Mouse (Mus musculus): Measurements from ENCODE around the gene Rpl36a-ps1. TPM values are rescaled to one million over a fixed set of nuclear protein-coding genes. Genes with fewer than 3 reads are reported as not detected.

Rpl36a-ps1 gene
- polyA plus RNA-seq, 1 experiment from 2014 or later = not detected

DNA sequence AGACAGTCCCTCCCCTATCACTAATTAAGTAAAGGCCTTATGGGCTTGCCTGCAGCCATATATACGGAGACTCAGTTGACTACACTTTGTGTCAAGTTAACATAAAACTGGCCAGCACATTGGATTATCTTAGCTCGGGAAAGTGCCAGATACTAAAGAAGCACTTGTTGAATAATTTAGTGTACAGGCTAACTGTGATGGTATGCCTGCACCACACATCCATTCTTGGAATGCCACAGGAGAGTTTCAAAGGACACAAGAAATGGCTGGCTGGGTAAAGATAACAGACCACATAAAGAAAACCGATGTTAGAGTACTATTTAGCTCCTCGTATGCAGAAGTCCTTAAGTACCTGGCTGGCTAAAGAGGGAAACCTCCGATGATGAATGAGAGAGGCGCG is 24.6 kb upstream of the Rpl36a-ps1 start:
- Histone ChIP-seq H3K9me3 (no peaks in the 10 kb centered on the region), H3K4me1 (0 out of 2 replicates have a peak, but pooled peaks cover 4% of the 10 kb centered on the region), H3K36me3 (no peaks in the 10 kb centered on the region), H3K27ac (replicated peaks) (no peak overlapping the region), H3K9ac (replicated peaks) (no peak overlapping the region), H3K4me3 (no peak overlapping the region), H3K27me3 (no peaks in the 10 kb centered on the region), H3K4me2 (replicated peaks) (no peak overlapping the region)
- ATAC-seq (ENCODE audit: low FRiP score, low read depth) = no peak
- 91% methylated on average over 7 of the region's 7 CpGs for WGBS

DNA sequence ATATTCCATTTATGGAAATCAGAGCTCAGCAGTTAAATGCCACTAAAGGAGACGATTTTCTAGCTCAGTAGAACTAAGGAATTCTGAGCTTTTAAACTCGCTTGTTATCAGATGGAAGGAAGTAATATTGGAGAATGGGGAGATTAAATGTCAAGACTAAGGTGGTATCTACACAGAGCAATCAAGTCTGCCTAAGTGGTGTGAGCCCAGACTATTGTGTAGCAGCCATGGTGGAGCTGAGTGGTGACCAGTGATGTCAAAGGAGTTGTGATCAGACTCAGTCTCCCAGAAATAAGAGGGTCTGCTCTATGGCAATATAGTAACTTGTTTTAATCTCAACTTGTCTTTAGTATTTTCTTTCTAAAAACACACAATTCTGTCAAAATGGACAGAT is 16.8 kb upstream of the Rpl36a-ps1 start:
- no peak overlapping the region for H3K9ac ChIP-seq (replicated peaks)
- H3K4me3 ChIP-seq = no peak overlapping the region
- WGBS = 71% methylated on average over 2 of the region's 2 CpGs
- no peak overlapping the region for H3K27ac ChIP-seq (replicated peaks)
- H3K9me3 ChIP-seq = no peaks in the 10 kb centered on the region
- no peak overlapping the region for H3K4me2 ChIP-seq (replicated peaks)
- H3K36me3 ChIP-seq = no peaks in the 10 kb centered on the region
- H3K4me1 ChIP-seq = no peaks in the 10 kb centered on the region
- H3K27me3 ChIP-seq = no peaks in the 10 kb centered on the region
- no peak for ATAC-seq (ENCODE audit: low FRiP score, low read depth)

DNA sequence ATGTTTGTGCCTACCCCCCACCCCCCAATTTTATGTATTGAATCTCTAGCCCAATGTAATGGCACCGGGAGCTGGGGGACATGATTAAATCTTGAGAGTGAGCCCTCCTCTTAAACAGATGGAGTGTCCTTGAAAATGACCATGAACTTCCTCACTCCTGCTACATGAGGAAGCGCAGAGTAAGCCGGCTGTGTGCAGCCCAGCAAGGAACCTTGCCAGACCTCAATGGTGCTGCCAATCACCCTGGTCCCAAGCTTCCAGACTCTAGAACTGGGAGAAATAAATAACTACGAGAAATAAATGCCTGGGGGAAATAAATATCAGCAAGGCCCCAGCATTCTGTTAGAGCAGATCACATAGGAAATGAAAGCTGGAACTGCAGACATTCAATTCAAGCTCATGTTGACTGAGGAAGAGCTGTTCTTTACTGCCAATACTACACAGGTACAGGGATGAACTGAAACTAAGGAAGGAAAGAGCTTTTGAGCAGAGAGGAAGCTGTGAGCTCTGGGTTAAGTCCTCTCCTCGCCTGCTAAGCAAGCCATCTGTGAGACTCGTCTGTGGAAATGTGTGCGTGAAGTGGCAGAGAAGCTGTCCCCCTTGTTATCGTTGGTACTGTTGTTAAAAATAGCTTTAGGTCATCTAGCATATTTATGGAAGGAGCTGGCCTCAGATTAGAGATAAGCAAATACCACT is 16.3 kb upstream of the Rpl36a-ps1 start:
- no peaks in the 10 kb centered on the region for H3K4me1 ChIP-seq
- 76% methylated on average over 8 of the region's 8 CpGs for WGBS
- H3K4me2 ChIP-seq (replicated peaks) = no peak overlapping the region
- H3K27ac ChIP-seq (replicated peaks) = no peak overlapping the region
- no peaks in the 10 kb centered on the region for H3K36me3 ChIP-seq
- H3K27me3 ChIP-seq = no peaks in the 10 kb centered on the region
- no peak for ATAC-seq (ENCODE audit: low FRiP score, low read depth)
- no peak overlapping the region for H3K9ac ChIP-seq (replicated peaks)
- H3K4me3 ChIP-seq = no peak overlapping the region
- H3K9me3 ChIP-seq = no peaks in the 10 kb centered on the region

DNA sequence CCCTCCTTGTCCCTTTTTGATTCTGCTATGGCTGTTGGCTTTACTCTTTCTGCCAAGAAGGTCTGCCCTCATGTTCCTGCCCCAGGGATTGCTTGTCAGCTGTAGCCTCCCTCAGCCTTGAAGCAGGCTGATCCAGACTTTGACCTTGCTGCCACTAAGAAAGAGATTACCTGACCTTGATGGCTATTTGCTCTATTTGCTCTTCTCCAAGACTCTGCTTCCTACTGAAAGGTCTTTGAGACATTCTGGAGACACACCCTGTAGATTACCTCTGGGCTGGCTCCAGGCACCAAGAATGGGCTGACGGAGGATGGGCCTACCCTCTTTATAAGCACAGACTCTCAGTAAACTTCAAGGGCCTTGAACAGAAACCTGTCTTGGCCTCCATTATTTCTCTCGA is 1.6 kb downstream of the Rpl36a-ps1 start:
- Histone ChIP-seq H3K4me1 (no peaks in the 10 kb centered on the region), H3K36me3 (no peaks in the 10 kb centered on the region), H3K9me3 (no peaks in the 10 kb centered on the region), H3K27ac (replicated peaks) (no peak overlapping the region), H3K4me3 (no peak overlapping the region), H3K27me3 (no peaks in the 10 kb centered on the region), H3K9ac (replicated peaks) (no peak overlapping the region), H3K4me2 (replicated peaks) (no peak overlapping the region)
- no peak for ATAC-seq (ENCODE audit: low FRiP score, low read depth)
- 82% methylated on average over 2 of the region's 2 CpGs for WGBS

DNA sequence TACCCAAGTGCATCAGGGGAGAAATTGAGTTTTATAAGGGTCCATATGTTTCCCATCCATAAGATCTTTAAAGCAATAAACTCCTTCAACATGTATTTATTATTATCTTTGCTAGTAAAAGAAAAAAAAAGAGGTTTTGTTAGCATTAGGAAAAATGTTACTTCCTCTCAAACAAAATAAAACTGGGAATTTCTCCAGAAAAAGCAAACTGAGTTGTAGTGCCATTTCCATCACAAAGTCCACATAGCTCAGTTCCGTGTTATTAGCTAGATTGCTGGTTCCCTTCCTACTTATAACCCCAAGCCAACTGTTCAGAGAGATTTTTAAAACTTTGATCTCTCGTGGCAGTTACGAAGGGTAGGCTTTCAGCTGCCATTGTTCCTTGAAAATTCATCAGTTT is 3.5 kb downstream of the Rpl36a-ps1 start:
- no peaks in the 10 kb centered on the region for H3K27me3 ChIP-seq
- no peak for ATAC-seq (ENCODE audit: low FRiP score, low read depth)
- H3K4me2 ChIP-seq (replicated peaks) = no peak overlapping the region

DNA sequence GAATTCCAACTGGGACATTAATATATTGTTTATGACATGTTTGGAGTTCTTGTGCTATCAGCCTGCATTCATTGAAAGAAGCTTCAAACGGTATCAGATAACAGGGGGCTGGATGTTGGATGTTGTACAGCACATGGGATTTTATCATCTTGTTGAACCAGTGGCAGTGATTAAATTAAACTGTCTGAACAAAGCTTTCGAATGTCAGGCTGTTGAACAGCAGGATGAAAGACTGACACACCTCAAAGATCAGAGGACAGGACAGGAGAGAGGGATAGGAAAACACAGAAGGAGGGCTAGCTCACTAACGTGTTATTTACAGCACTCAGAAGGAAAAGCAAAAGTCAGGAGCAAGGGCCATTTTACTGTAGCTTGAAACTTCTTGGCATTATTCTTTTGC is 4.3 kb downstream of the Rpl36a-ps1 start:
- ATAC-seq (ENCODE audit: low FRiP score, low read depth) = no peak
- no peak overlapping the region for H3K4me3 ChIP-seq
- no peaks in the 10 kb centered on the region for H3K9me3 ChIP-seq
- no peak overlapping the region for H3K27ac ChIP-seq (replicated peaks)
- no peaks in the 10 kb centered on the region for H3K36me3 ChIP-seq
- H3K4me2 ChIP-seq (replicated peaks) = no peak overlapping the region
- 48% methylated on average over 3 of the region's 3 CpGs for WGBS
- H3K4me1 ChIP-seq = no peaks in the 10 kb centered on the region
- no peaks in the 10 kb centered on the region for H3K27me3 ChIP-seq
- no peak overlapping the region for H3K9ac ChIP-seq (replicated peaks)

More for the DNA sequence above, 3.5 kb downstream of the Rpl36a-ps1 start:
- WGBS = 59% methylated on average over 3 of the region's 3 CpGs
- Histone ChIP-seq H3K9ac (replicated peaks) (no peak overlapping the region), H3K4me3 (no peak overlapping the region), H3K9me3 (no peaks in the 10 kb centered on the region), H3K27ac (replicated peaks) (no peak overlapping the region), H3K36me3 (no peaks in the 10 kb centered on the region), H3K4me1 (no peaks in the 10 kb centered on the region)

DNA sequence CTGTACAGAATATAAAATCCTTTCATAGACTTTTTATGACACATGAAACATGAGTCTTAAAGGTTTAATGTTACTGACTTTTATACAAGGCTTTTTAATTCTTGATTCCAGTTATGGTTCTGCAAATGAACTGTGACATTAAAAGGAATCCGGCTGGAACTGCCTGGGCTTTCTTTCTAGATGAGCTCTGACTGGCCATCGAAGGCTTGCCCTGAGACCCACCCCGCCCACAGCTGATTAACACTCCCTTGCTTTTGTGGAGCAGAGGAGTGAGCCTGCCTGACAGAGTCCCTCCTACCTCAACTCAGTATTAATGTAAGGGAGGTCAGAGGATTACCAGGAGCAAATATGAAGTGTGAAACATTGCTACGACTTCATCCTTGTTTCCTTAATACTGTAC is 22.2 kb downstream of the Rpl36a-ps1 start:
- Histone ChIP-seq H3K4me1 (peaks cover 7% of the 10 kb centered on the region; the same call in 1 of the 2 replicates), H3K9me3 (no peaks in the 10 kb centered on the region), H3K9ac (replicated peaks) (no peak overlapping the region), H3K4me2 (replicated peaks) (no peak overlapping the region), H3K4me3 (no peak overlapping the region), H3K36me3 (no peaks in the 10 kb centered on the region), H3K27me3 (no peaks in the 10 kb centered on the region), H3K27ac (replicated peaks) (no peak overlapping the region)
- 29% methylated on average over 4 of the region's 4 CpGs for WGBS
- peak; percentile 71 for ATAC-seq (ENCODE audit: low FRiP score, low read depth)

DNA sequence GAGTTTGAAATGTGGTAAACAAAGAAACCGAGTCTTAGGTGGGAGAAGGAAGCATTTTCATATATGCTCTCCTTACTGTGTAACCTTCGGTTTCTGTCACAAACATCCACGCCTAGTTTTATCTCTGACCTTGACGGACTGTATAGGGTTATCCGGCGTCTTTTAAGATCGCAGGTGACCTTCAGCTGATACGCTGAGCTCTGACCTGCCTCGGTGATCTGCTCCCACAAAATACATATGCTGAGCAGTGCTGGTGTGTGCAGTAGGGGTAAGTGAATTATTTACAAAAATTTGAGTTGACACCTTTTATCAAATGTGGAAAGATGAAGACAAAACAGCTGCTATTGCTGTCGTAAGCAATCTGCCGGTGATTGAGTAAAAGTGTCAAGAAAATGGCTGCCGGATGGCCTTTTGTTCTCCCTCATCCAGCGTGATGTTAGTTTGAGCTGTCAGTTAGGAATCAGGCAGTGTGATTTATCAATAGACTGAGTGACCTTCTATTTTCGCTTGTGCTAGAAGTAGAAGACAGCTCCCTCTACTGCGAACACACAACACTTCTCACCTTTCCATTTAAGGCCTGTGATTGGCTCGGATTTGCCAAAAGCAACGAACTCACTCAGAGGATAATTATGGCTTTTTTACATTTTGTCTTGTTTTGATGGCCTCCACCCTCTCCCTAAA is 35.0 kb downstream of the Rpl36a-ps1 start:
- Histone ChIP-seq H3K27ac (replicated peaks) (no peak overlapping the region), H3K4me1 (no peaks in the 10 kb centered on the region), H3K9ac (replicated peaks) (no peak overlapping the region), H3K36me3 (no peaks in the 10 kb centered on the region), H3K27me3 (no peaks in the 10 kb centered on the region), H3K9me3 (no peaks in the 10 kb centered on the region), H3K4me2 (replicated peaks) (no peak overlapping the region), H3K4me3 (no peak overlapping the region)
- ATAC-seq (ENCODE audit: low FRiP score, low read depth) = peak; percentile 59; the same call in 1 of the 2 replicates
- WGBS = 78% methylated on average over 17 of the region's 17 CpGs

DNA sequence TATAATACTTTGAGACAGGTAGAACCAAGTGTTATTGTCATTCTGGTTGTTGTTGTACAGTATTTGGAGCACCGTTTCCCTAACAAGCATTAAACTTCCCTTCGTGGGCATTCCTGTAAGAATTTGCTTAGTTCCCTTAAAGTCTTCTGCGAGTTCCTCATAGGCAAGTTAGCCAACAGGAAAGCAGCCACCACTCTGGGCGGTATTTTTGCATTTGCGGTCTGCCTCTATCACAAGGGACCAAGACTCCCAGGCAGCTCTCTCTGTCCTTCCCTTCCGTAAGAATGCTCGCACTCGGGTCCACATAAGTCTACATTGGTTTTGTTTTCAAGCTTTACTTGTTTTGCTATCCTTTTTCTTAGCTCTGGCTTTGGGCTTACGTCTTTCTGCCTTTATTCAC is 37.3 kb downstream of the Rpl36a-ps1 start:
- H3K27me3 ChIP-seq = no peaks in the 10 kb centered on the region
- H3K36me3 ChIP-seq = no peaks in the 10 kb centered on the region
- H3K27ac ChIP-seq (replicated peaks) = no peak overlapping the region
- H3K4me2 ChIP-seq (replicated peaks) = no peak overlapping the region
- H3K9ac ChIP-seq (replicated peaks) = no peak overlapping the region
- no peak for ATAC-seq (ENCODE audit: low FRiP score, low read depth)
- no peaks in the 10 kb centered on the region for H3K4me1 ChIP-seq
- no peak overlapping the region for H3K4me3 ChIP-seq
- 92% methylated on average over 9 of the region's 9 CpGs for WGBS
- no peaks in the 10 kb centered on the region for H3K9me3 ChIP-seq

DNA sequence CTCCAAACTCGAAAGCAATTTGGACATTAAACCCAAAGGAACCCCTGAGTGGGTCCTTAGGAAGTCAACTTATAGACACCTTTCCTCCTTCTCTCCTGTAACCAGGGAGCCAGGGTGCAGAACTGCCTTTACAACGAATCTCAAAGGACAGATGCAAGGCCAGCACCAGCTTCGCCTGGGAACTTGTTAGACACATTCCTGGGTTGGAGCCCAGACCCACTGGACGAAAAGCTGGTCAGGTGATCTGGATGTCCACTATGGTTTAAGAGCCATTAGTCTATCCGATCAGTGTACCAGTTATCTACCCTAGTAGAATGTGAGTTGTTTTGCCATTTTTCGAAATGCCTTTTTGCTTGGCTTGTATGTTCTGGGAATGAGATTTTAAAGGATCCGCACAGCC is 41.7 kb downstream of the Rpl36a-ps1 start:
- no peaks in the 10 kb centered on the region for H3K27me3 ChIP-seq
- no peak overlapping the region for H3K4me2 ChIP-seq (replicated peaks)

DNA sequence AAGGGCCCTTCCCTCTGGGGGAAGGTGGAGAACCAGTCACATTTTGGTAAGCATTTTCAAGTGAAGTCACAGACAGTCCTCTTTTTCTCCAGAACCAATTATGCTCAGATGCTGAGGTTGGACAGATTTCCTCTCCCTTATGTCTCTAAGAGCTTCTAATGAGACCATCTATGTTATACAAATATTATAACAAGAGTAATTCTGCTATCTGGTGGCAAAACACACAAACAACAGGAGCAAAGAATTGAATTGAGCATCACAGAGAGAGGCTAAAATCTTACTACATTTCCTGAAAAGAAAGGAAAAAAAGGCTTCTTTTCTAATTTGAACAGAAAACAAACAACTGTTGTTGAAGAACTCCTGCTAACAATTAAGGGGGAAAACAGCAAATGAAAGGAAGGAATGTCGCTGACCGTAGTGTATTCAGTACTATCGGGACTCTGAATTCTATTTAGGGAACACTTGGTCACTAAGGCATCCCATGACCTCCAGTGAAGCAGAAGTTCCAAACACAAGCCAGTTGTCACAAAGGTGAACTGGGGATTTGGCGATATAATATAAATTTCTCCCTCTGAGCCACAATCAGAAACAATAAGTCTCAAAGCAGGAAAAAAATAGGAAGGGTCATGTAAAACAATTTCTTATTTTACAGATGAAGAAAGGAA is 42.4 kb downstream of the Rpl36a-ps1 start:
- Histone ChIP-seq H3K27ac (replicated peaks) (no peak overlapping the region), H3K27me3 (no peaks in the 10 kb centered on the region), H3K9ac (replicated peaks) (no peak overlapping the region), H3K9me3 (no peaks in the 10 kb centered on the region), H3K4me2 (replicated peaks) (no peak overlapping the region), H3K36me3 (no peaks in the 10 kb centered on the region), H3K4me3 (no peak overlapping the region), H3K4me1 (no peaks in the 10 kb centered on the region)
- 67% methylated on average over 4 of the region's 4 CpGs for WGBS
- ATAC-seq (ENCODE audit: low FRiP score, low read depth) = no peak

More for the DNA sequence above, 41.7 kb downstream of the Rpl36a-ps1 start:
- no peak for ATAC-seq (ENCODE audit: low FRiP score, low read depth)
- H3K4me1 ChIP-seq = no peaks in the 10 kb centered on the region
- WGBS = 86% methylated on average over 7 of the region's 7 CpGs
- H3K4me3 ChIP-seq = no peak overlapping the region
- no peak overlapping the region for H3K27ac ChIP-seq (replicated peaks)
- H3K9me3 ChIP-seq = no peaks in the 10 kb centered on the region
- no peaks in the 10 kb centered on the region for H3K36me3 ChIP-seq
- H3K9ac ChIP-seq (replicated peaks) = no peak overlapping the region

All from midbrain, embryonic 12.5 days (tissue).